Comparison of ENCODE assay signal across 8 mouse cellular contexts in genomic region chr5:64505227-64505834, GRCm38 (mm10).
DNase-seq lines count a peak whose midpoint lies in the region; ATAC-seq lines count a peak whose summit lies in the region.

No protein-coding gene starts in this region.

- ATAC-seq in intestine, embryonic 15.5 days: peak; percentile 93
- 0 out of 2 replicates have a peak, but pooled peaks have one; percentile 53 for ATAC-seq in neural tube, embryonic 13.5 days (ENCODE audit: low read depth)

- no peaks in the 10 kb centered on the region for H3K36me3 ChIP-seq in intestine, embryonic 15.5 days
- H3K36me3 ChIP-seq in neural tube, embryonic 13.5 days: no peaks in the 10 kb centered on the region

- DNase-seq in left cerebral cortex, adult 18-20 months (ENCODE audit: low spot score in 2 of 2): peak; percentile 43 to 49
- no peak for DNase-seq in left cerebral cortex, adult 9 months (ENCODE audit: low spot score in 2 of 2)
- DNase-seq in c-Kit-positive CD71-positive TER-119-negative erythroid progenitor cells, embryonic 14.5 days (ENCODE audit: low read depth): peak; percentile 73
- peak; percentile 68 for DNase-seq in gastrocnemius, postnatal 25 days
- peak; percentile 82 to 87 for DNase-seq in lung, adult 18-20 months
- peak; percentile 85 for DNase-seq in thymus, postnatal 4 days

- WGBS in intestine, embryonic 15.5 days: under 1% methylated on average over 17 of the region's 17 CpGs
- WGBS in neural tube, embryonic 13.5 days: under 1% methylated on average over 17 of the region's 17 CpGs

- peak overlapping the region; percentile 73 for H3K27ac ChIP-seq in intestine, embryonic 15.5 days
- 0 out of 2 replicates have a peak overlapping the region, but pooled peaks have one; percentile 13 for H3K27ac ChIP-seq in neural tube, embryonic 13.5 days (replicated peaks)

- H3K4me3 ChIP-seq in intestine, embryonic 15.5 days (replicated peaks): peak overlapping the region; percentile 20
- H3K4me3 ChIP-seq in neural tube, embryonic 13.5 days: peak overlapping the region; percentile 28

- no peaks in the 10 kb centered on the region for H3K9me3 ChIP-seq in intestine, embryonic 15.5 days
- H3K9me3 ChIP-seq in neural tube, embryonic 13.5 days: no peaks in the 10 kb centered on the region

- 0 out of 2 replicates have a peak overlapping the region, but pooled peaks have one; percentile 3 for H3K9ac ChIP-seq in intestine, embryonic 15.5 days
- peak overlapping the region; percentile 53; the same call in 1 of the 2 replicates for H3K9ac ChIP-seq in neural tube, embryonic 13.5 days

- peak overlapping the region; percentile 53 for H3K4me2 ChIP-seq in intestine, embryonic 15.5 days (replicated peaks)
- peak overlapping the region; percentile 69 for H3K4me2 ChIP-seq in neural tube, embryonic 13.5 days

- H3K4me1 ChIP-seq in intestine, embryonic 15.5 days (replicated peaks): peaks cover 22% of the 10 kb centered on the region
- peaks cover 29% of the 10 kb centered on the region for H3K4me1 ChIP-seq in neural tube, embryonic 13.5 days (replicated peaks)

- H3K27me3 ChIP-seq in intestine, embryonic 15.5 days (replicated peaks): no peaks in the 10 kb centered on the region
- H3K27me3 ChIP-seq in neural tube, embryonic 13.5 days: no peaks in the 10 kb centered on the region

Comparison
In these comparisons a context has a peak if more than half of its experiments do, and no peak if none do; other contexts are left out.
1. DNase-seq: peak in left cerebral cortex, adult 18-20 months (2 of 2), c-Kit-positive CD71-positive TER-119-negative erythroid progenitor cells, embryonic 14.5 days (single experiment), gastrocnemius, postnatal 25 days (single experiment), lung, adult 18-20 months (2 of 2) and thymus, postnatal 4 days (single experiment); none in left cerebral cortex, adult 9 months (0 of 2).